Mouse (Mus musculus): ENCODE data around the gene Tbc1d22a.

DNA sequence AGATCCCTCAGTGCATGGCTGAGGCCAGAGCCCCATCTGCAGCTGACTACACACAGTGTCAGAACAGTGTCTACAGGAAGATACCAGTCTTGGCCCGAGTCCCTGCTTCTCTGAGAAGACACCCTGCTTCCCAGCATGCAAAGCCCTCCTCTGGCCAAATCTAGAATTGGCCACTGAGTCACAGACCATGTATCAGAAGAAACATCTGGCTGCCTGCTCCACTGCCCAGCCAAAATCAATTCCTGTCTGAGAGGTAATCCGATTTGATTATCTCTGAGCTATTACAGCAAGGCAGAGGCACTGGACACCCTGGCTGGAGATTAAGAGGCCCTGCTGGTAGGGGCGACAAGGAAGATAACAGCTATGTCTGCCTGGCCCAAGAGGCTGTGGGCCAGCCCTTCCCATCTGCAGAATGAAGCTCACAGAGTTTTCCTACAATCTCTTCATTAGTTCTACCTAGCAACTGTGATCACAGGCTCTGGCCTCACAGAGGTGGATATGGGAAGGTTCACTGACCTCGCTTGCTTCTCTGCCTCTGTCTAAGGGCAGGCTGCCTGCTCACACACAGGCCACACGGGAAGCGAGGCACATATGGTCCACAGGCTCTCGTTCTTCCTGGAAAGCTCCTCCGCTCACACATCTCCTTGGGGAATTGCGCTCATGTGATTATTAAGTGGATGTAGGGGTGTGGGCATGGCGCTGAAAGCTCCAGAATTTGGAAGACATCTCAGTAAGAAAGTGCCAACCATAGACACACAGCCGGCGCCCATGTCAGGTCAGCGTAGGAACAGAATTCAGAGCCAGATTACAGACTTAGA, 264.6 kb downstream of the Tbc1d22a start:
- TF ChIP-seq CTCF (IDR thresholded peaks at IDR 0.05; ENCODE audit: control insufficient read depth, insufficient read depth, insufficient replicate concordance, low read depth, low read length) = no peak
- no peak for TF ChIP-seq POLR2A (IDR thresholded peaks at IDR 0.05; ENCODE audit: control insufficient read depth, low read depth, low read length)

Data from testis, adult 2 months (tissue).